Mouse (Mus musculus): Measurements from ENCODE around the gene Zbtb20. TPM values are rescaled to one million over a fixed set of nuclear protein-coding genes. Genes with fewer than 3 reads are reported as not detected.

The Zbtb20 gene
- total RNA-seq, 2 experiments from 2014 or later, result 169 to 192 TPM

DNA sequence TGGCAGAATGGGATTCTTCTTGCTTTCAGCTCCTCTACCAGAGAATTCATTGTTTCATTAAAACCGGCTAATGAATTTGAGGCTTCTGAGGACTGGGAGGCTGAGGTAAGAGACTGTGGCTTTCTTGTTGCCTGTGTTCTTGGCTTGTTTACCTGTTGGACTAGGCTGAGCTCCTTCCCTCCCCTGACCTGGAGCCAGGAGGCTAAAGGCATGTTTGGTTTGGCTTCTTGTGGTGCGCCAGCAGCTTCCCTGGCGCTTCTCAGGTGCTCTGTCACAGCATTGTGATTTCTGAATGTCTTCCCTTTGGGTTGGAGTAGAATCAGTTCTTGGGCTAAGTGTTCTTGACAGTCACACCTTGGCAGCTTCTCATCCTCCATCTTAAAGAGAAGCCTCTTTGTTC, 171.0 kb downstream of the Zbtb20 start:
- intact Hi-C loops (cut with DNase I), result no loop called here
- no peak for DNase-seq

DNA sequence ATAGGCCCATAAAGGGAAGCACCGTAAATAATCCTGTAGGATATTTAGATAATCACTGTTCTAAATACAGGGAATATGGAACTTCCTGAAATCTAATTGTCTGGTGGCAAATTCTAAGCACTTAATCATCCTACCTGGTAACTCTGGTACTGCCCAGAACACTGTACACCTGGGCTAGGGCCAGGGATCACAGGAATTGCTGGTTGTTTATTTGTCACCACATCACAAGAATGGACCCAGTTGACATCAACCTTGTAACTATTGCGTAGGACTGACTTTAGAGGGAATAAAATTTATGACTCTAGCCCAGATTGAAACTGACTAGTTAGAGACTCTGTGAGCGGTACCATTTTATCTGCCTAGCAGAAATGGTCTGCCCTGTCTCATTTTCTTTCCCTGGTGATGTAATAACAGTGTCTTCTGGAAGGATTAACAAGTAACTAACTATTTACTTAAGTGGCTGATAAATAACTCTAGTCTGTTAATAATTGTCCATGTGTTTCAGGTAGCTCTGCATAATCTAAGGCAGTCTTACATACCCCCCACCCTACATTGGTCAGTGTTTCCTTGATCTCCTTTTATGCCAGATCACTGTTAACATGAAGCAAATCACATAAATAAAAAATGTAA, 194.1 kb downstream of the Zbtb20 start:
- no peak for DNase-seq
- intact Hi-C loops (cut with DNase I), result no loop called here

DNA sequence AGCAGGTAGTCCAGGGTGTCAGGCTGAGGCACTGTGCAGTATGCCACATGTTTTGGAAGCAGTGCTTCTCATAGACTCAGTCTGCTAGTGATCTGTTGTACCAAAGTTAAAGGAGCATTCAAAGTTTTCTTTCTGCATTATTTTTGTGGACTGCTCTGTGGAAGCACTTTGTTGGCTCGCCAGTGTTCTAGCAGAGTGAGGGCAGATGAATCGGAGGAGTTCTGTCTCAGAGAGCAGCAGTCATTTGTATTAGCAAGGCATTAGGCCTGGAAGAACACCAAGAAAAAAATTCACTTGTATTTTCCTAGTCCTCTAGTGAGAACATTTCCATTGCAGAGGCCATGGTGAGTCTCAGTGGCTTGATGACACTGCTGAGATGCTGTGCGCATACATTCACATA, 196.2 kb downstream of the Zbtb20 start:
- intact Hi-C loops (cut with DNase I), result no loop called here

DNA sequence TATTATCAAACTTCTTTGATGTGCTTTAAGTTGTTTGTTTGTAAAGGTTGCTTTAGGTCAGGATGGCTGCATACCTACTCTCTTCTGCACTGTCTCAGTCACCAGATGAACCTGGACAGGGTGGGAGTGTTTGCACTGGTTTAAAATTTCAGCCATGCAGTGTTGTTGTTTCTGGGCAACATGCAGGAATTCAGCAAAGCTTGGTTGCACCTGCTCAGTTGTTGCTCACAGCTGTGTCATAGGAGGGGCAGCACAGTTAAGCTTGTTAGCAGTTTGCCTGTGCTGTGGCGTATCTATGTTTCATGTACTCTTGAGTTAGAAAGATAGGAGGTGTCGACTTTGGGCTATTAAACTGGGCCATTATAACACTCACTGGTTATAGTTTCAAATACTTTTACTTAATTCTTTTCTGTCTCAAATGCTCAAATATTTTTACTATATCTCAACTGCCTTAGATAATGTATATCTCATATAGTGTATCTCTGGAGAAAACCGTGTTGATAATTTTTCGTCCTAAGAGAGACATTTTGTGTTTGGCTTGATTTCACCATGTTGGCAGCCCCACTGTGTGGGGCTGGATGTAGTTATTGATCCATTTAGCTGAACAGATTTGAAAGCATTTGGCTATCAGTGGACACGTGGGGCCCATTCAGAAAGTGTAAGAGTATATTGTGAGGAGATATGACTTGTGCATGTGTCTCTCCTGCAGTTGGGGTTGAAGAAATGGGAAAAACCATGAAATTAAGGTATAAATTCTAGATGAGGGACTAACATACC, 197.3 kb downstream of the Zbtb20 start:
- peak in 1 of 2 experiments; percentile 18 for DNase-seq
- intact Hi-C loops (cut with DNase I), result no loop called here

More for the DNA sequence above, 196.2 kb downstream of the Zbtb20 start:
- DNase-seq, result no peak

DNA sequence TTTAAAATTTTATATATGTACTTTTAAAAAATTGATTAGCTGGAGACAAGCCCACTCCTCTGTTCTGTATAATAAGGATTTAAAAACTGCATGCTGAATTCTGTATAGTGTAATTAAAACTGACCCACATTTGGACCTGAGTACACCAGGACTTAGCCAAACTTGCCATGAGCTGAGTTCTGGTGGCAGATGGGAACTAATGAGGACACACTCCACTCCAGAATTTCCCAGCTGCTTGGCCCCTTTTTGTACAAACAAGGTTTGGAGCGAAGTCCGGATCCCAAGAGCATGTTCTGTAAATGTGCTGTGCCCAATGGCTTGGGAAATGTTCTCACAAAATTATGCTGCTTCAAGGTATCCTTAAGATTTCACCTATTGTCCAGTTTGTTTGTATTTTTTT, 204.7 kb downstream of the Zbtb20 start:
- DNase-seq, result no peak
- intact Hi-C loops (cut with DNase I), result no loop called here

DNA sequence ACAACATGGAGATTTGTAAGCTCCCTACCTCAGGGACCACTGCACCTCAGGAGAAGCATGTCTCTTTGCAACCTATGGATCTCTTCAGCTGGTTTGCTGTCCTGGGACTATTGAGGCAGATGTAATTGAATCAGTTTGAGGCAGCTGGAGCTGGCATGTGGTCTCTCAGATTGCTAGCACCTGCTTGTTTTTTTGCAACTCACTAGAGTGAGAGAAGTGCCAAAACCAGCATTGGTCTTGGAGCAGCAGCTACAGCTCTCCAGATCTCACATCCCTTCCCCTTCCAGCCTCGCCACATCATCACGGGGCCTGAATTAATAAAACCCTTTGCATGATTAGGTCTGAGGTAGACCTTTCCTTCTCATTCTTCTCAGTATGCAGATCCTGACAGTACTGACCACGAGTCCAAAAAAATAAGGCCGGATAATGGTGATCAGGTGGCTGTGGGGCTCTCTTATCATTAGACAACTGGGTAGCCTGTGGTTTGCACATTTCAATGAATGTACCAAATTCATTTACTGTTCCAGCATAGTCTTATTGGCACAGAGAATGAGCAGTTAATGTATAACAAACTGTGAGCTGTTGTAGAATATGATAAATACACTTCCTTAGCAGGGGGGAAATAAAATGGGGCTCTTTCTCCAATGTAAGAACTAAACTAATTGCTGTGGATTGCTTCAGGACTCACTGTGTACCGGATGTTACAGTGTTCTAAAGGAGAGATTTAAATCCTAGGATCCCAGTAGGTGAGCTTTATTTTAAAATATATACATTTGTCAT, 205.4 kb downstream of the Zbtb20 start:
- DNase-seq, result no peak
- intact Hi-C loops (cut with DNase I), result no loop called here

DNA sequence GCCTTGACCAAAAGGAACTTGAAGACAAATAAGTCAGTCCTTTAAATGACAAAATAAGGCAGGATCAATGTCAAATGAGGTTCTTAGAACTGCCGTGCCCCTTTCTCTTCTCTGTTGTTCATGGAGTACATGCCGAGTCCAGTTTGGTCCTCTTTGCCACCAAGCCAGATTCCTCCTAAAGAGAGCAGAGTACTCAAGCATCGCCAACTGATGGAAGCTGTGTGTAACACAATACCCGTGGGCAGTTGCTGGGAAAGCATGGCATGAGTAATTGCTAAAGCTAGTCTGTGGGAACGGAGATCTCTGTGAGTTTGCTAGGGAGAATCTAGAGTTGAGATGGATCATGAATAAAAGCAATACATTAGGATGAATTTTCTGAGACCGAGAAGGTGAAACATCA, 206.3 kb downstream of the Zbtb20 start:
- no peak for DNase-seq

DNA sequence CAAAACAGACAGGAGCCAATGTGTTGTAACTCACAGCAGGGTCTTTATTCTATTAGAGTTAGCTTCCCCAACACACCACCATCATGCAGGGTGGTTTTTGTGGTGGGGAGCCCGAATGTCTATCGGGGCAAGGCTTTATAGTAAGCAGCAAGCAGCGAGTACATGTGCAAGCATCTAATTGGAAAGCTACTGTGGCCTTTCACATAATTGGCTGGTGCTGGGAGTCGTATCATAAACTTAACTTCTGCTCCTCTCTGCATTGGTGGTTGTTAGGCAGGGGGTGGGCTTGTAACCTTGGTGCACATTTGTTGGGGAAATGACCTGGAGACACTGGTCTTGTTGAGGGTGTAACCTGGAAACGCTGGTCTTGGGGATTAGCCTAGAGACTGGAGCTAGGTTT, 207.1 kb downstream of the Zbtb20 start:
- DNase-seq, result no peak
- intact Hi-C loops (cut with DNase I), result no loop called here

More for the DNA sequence above, 206.3 kb downstream of the Zbtb20 start:
- intact Hi-C loops (cut with DNase I), result no loop called here

DNA sequence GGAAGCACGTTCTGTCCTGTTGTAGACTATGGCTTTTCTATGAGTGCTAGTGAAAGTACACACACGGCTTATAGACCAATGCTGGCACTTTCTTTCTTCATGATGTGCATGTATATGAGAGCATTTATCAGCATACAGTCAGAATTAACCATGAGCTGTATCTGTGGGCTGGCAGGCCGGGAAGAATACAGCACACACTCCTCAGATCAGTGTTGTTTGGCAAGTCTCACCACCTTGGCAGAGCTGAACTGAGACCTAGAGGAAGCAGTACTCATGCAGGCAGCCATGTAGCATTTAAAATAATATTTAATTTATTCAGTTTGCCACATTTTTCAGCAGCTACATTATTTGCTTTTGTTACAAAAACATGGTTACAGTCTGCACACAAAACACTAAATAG, 214.5 kb downstream of the Zbtb20 start:
- intact Hi-C loops (cut with DNase I), result no loop called here

DNA sequence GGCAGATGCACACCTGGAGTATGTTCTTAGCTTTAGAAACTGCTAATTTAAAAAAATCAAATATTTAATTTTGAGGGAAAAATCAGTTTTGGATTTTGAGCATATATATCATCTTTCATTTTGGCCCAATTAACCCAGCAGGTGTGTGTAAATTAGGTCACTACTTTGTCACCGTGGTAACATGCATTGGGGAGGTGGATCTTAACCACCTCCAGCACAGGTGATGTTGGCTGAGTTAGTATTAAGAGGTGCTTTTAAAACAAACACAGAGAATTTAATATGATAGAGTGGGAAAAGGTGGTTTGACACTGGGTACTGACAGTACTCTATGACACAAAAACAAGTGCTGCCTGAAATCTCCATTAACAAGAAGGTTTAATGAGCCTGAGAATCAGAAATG, 218.5 kb downstream of the Zbtb20 start:
- no peak for DNase-seq
- intact Hi-C loops (cut with DNase I), result no loop called here

More for the DNA sequence above, 214.5 kb downstream of the Zbtb20 start:
- no peak for DNase-seq

DNA sequence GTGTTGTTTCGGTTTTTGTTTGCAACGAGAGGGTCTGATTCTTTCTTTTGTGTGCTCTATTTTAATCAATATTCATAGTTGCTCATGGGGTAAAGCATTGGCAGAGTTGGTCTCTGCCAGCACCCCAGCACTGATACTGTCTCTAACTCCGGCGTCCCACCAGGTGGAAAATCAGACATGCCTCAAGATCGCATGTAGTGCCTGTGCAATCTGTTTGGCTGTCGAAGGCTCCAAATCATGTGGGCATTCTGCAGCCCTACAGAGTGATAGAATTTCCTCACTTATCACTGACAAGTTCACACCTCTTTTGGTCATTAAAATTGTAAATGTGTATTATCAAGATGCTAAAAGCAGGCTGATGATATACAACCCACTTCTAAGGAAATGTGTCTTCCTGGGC, 219.1 kb downstream of the Zbtb20 start:
- DNase-seq, result no peak
- intact Hi-C loops (cut with DNase I), result no loop called here

DNA sequence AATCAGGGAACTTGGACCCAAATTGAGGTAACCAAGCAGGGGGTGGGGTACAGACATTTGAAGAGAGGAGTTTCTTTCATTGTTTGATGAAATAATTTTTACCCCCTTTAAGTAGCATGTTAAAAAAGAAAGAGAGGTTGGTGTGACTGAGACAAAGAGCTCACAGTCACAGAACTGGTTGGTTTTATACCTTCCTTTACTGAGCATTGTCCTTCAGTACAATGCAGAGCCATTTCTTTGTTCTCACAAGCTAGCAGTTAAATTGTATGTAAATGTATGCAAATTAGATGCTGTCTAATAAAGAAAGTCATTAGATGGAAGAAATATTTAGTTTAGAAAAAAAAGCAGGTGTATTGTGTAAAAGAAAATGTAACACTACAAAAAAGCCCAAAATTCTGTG, 220.4 kb downstream of the Zbtb20 start:
- intact Hi-C loops (cut with DNase I), result no loop called here
- no peak for DNase-seq

DNA sequence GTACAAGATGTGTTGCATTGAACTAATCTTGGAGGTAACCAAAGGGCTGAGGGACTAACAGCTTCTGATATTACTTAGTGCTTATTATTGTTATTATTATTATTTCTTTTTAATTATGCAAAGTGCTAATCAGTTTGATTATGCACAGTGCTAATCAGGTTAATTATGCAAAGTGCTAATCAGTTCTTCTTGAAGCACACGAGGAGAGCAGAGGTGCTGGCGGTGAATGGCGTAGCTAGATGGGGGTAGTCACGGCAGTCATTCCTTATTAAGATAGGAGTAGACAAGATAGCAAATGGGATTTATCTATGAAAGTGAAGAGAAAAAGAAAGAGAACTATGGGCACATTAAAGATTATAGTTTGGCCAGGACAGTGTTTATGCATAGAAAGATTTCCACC, 222.5 kb downstream of the Zbtb20 start:
- no peak for DNase-seq
- intact Hi-C loops (cut with DNase I), result no loop called here

DNA sequence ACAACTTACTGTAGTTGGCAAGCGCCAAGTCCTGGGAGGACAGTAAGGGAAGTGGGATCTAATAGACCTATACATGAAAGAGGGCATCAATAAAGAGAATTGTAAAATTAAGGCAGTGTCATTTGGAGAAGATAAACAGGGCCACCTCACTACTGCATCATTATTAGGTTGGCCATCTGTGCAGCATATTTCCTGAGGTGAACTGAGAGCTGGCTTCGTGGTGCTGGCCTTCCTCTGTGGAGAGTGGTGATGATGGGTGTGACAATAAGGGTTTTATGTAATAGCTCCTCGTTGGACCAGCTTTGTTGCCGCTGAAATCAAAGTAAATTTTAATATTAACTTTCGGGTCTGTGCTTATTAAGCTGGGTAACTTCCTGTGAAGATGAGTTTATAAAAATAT, 223.0 kb downstream of the Zbtb20 start:
- no peak for DNase-seq
- intact Hi-C loops (cut with DNase I), result no loop called here

DNA sequence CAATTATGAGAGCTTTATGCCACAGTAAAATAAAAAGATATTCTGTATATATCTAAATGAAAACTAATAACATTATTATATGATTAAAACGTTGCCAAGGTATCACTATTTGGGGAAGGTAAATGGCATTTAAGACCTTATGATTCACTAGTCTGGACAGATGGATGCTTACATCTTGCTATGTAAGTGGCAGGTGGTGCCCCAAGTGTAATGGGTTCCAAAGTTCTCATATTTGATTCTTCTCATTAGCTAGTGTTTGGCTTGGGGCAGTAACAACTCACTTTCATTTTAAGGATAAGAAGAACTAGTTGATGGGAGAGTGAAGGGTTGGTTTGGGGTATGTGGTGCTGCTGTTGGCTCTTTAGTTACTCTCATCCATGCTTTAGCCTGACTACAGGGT, 235.6 kb downstream of the Zbtb20 start:
- intact Hi-C loops (cut with DNase I), result no loop called here
- no peak for DNase-seq

DNA sequence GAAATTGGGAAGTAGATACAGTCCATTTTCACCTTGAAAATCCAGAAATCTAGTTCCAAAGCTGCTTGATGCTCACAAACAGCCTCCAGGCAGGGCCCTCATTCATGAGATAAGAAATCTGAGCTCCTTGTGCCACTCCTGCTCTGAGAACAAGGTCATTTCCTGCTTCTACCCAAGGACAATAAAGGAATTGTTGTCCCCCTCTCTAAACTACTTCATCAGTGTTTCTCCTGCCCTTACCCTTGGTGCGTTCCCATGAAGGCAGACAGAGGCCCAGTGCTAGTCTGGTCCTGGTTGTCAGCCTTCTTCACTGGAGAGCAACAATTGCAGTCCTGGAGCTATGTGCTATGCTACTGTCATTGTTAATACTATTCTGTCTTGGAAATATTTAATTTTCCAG, 238.3 kb downstream of the Zbtb20 start:
- intact Hi-C loops (cut with DNase I), result no loop called here
- no peak for DNase-seq

DNA sequence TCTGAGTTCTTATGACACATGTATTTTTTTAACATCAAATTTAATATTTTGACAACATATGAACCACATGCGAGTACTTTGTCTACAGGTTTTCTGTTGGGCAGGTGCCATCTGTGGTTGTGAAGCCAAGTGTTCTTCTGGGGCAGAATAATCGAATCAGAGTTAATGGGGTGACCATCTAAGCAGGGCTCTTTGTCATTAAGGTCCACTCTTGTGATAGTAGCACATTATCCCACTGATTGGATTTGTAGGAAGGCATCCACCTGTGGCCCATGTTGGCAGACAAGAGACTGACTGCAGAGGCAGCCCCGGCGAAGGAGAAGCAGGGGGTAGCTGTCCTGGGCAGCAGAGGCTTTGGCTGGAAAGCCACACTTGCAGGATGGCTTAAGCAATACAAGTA, 254.3 kb downstream of the Zbtb20 start:
- intact Hi-C loops (cut with DNase I), result no loop called here
- DNase-seq, result no peak

DNA sequence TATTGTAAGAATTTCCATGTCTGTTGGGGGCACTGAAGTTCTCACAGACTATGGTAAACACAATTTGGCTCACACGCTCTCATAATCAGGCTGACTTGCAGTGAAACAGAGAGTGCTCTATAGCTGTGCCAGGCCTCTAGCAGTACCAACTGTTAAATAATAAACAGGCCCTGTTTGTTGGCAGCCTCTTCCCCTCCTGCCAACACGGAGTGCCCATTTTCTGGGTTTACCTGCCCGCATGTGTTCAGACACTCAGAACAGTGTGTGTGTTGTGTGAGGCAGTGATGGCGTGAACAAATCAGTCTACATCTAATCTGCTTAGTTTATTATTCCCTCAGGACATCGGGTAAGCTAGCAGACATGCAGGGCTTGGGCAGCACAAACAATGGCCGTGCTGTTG, 254.9 kb downstream of the Zbtb20 start:
- intact Hi-C loops (cut with DNase I), result no loop called here
- no peak for DNase-seq

DNA sequence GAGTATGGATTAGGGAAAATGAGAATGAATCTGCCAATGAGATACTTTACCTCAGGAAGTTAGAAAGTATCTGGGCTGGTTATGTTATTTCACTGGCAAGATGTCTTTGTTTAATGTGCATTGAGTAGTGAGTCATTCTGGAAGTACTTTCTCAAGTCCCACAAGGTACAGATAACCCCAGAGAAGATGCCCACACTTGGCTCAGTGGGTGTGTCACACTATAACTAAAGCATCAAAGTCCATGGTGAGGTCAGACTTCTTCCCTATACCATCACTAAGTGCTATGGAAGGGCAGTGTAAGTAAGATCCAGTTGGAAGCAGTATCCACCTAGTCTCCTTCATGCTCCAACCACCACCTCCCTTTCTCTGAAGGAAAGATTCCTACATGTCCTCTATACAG, 255.4 kb downstream of the Zbtb20 start:
- intact Hi-C loops (cut with DNase I), result no loop called here
- DNase-seq, result no peak

DNA sequence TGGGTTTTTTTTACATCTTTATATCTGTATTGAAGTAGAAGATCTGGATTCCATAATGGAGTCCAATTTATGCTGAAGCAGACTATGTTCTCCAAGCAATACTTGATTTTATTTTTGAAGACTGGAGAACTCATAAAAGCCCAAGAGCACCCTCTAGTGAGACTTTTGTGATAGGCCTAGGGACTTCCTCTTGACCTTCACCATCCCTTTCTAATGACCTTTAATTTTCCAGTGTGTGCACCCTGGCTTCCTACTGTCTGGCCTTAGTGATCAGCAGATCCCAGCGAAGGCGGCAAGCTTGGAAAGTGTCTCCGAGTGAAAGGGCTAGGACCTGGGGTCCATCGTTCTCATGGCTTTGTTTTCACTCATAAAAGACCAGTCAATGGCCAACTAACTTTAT, 292.8 kb downstream of the Zbtb20 start:
- DNase-seq, result peak in 1 of 2 experiments; percentile 15
- intact Hi-C loops (cut with DNase I), result loop anchor here (2.0 to 10.0 kb wide), 2 partner anchors 254 to 334 kb away; no protein-coding TSS in a partner anchor

DNA sequence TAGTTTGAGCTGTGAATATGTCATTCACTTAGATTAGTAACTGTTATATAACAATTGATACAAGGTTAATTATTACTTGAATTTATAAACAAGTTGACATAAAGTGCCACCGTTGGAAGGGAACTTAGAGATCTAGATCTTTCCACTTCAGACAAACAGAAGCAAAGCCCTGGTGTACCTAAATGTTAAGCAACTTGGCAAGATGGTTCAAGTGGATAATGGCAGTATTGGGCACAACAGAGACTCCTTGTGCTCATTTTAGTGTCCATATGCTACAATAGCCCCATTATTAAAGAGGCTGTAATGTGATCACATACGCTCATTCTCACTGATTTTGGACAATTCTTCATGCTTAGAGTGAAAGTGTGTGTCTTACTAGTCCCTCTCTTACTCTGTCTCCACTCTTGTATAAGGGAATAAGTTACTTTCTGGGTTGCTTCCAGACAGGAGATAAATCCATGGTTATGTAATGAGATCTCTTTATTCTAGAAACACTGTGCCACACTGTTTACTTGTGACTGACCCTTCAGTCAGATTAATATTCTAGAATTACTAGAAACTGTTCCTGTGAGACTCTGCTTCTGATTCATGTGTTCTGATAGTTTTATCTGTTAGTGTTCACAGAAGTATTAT, 293.7 kb downstream of the Zbtb20 start:
- no peak for DNase-seq
- intact Hi-C loops (cut with DNase I), result loop anchor here (2.0 to 10.0 kb wide), 2 partner anchors 255 to 335 kb away; no protein-coding TSS in a partner anchor

Data from heart, postnatal 14 days (tissue).